In the genomic region with DNA sequence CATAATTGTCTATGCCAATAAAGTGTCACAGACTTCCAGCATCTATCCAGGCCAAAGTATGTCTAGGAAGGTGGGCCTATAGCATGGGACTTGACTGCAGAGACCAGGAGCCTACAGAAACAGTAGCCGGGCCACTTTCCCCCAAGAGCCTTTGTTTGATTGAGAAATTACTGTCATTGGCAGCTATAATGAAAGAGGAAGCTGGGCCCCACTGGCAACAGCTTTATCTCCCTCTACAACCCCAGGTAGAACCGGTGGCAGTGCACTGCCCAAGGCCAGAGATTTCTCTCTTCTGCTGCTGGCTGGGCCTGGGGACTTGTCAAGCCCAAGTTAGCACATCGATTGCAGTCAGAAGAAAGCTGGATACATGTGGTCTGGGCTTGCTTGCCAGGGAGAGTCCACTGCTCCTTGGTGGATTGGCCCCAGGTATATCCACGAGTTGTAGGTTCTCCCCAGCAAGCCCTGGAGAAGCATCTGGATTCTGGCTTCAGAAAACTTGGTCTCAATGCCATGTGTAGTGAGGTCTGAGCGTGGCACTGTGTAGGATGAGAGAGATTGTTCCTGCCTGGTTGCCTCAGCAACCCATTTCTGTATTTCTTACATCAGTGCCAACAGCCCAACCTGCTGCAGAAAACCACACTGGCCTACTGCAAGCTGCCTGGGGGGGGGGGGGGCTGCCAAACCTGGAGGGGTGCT, we compare ENCODE assay signal across 16 mouse cellular contexts. TPM values are rescaled to one million over a fixed set of nuclear protein-coding genes. Genes with fewer than 3 reads are reported as not detected.
DNase-seq lines count a peak whose midpoint lies in the region; ATAC-seq and TF ChIP-seq lines count a peak whose summit lies in the region.
"Had no signal": no experiment of that assay in that cellular context is flagged by ENCODE, and none has a peak within 500 bp of the region (broad histone marks: within the 10 kb centered on the region; RNA-seq: fewer than 3 reads in every experiment).

No protein-coding gene starts in this region.

- H3K27ac ChIP-seq in cerebellum, adult 2 months (ENCODE audit: insufficient read depth, low read length): 0 out of 2 replicates have a peak overlapping the region, but pooled peaks have one; percentile 32
- H3K27ac ChIP-seq: heart, embryonic 15.5 days; liver, embryonic 12.5 days; neural tube, embryonic 13.5 days had no signal

- H3K4me1 ChIP-seq in cerebellum, adult 2 months (ENCODE audit: control insufficient read depth, insufficient read depth, low read length): peaks cover 15% of the 10 kb centered on the region
- H3K4me1 ChIP-seq in G1E (ENCODE audit: insufficient read depth, low read depth, low read length): peaks cover 5% of the 10 kb centered on the region; the same call in 1 of the 2 replicates
- H3K4me1 ChIP-seq: liver, embryonic 12.5 days had no signal

- peaks cover 90% of the 10 kb centered on the region for H3K36me3 ChIP-seq in G1E (replicated peaks)
- H3K36me3 ChIP-seq: heart, embryonic 15.5 days; neural tube, embryonic 13.5 days had no signal

- no peaks in the 10 kb centered on the region for H3K27me3 ChIP-seq in cerebellum, adult 2 months (ENCODE audit: control insufficient read depth, insufficient read depth, low read length)
- no peaks in the 10 kb centered on the region for H3K27me3 ChIP-seq in G1E (ENCODE audit: insufficient read depth, low read length)
- H3K27me3 ChIP-seq: heart, embryonic 15.5 days; liver, embryonic 12.5 days had no signal

- no peak for TF ChIP-seq POLR2A in cerebellum, adult 2 months (IDR thresholded peaks at IDR 0.05; ENCODE audit: borderline replicate concordance, insufficient read depth, low read length)

- ATAC-seq in cerebellum, adult (ENCODE audit: insufficient number of reproducible peaks, low FRiP score, low TSS enrichment): no peak
- no peak for ATAC-seq in G1E (ENCODE audit: extremely low read depth, insufficient number of reproducible peaks, low FRiP score, poor library complexity, severe bottlenecking)
- ATAC-seq: liver, embryonic 12.5 days had no signal

- TF ChIP-seq CTCF in cerebellum, adult 2 months (IDR thresholded peaks at IDR 0.05; ENCODE audit: borderline replicate concordance, insufficient read depth, low read depth, low read length): no peak
- no peak for TF ChIP-seq CTCF in G1E (IDR thresholded peaks at IDR 0.05; ENCODE audit: low read depth, low read length)

- H3K9me3 ChIP-seq in G1E (replicated peaks): no peaks in the 10 kb centered on the region
- H3K9me3 ChIP-seq: heart, embryonic 15.5 days; liver, embryonic 12.5 days; neural tube, embryonic 13.5 days had no signal

- DNase-seq in cerebellum, adult 2 months: no peak
- peak; percentile 41 for DNase-seq in layer of hippocampus, adult 11-12 months (ENCODE audit: low spot score)
- DNase-seq in layer of hippocampus, postnatal 25 days (ENCODE audit: extremely low spot score in 1 of 2, low spot score in 1 of 2): no peak
- DNase-seq in G1E (ENCODE audit: low spot score): peak; percentile 7
- peak; percentile 38 to 40 for DNase-seq in layer of hippocampus, postnatal 36 days
- DNase-seq in ovary, postnatal 36 days (ENCODE audit: low spot score): no peak
- no peak for DNase-seq in kidney, adult 8-10 months
- DNase-seq: adrenal gland, adult 8-10 months; gastrocnemius, postnatal 36 days; left cerebral cortex, postnatal 4 days; lung, postnatal 10 days; thymus, adult 18-20 months had no signal

- H3K4me3 ChIP-seq in cerebellum, adult 2 months (replicated peaks; ENCODE audit: insufficient read depth, low read depth, low read length): no peak overlapping the region
- H3K4me3 ChIP-seq in G1E (ENCODE audit: low read depth, low read length): no peak overlapping the region
- H3K4me3 ChIP-seq: heart, embryonic 15.5 days; liver, embryonic 12.5 days; neural tube, embryonic 13.5 days had no signal

- WGBS in cerebellum, adult 2 months: 68% methylated on average over 5 of the region's 5 CpGs

RNA-seq across cellular contexts. Expression of a gene that starts 40.3 kb away (rescaled TPM):
- polyA plus RNA-seq in cerebellum, adult 2 months (2012; rRNA removed): 51.6 and 58.0 TPM in 2 replicates
- 10 to 100 TPM; 86.3 to 97.2 TPM for total RNA-seq in layer of hippocampus, postnatal 25 days (2021)
- not detected in 2 replicates for total RNA-seq in G1E (2014; fragmentation: Nextera tagmentation)
- total RNA-seq in G1E (2017): 0.11 and 0.35 TPM in 2 replicates
- not detected in 2 replicates for polyA plus RNA-seq in G1E (2012)
- 10 to 100 TPM; 88.9 to 90.2 TPM for total RNA-seq in layer of hippocampus, postnatal 36 days (2021)

Comparison
In these comparisons a context has a peak if more than half of its experiments do, and no peak if none do; other contexts are left out.
1. DNase-seq: peak in layer of hippocampus, adult 11-12 months (single experiment), G1E (single experiment) and layer of hippocampus, postnatal 36 days (2 of 2); none in cerebellum, adult 2 months (0 of 2), layer of hippocampus, postnatal 25 days (0 of 2), ovary, postnatal 36 days (single experiment) and kidney, adult 8-10 months (0 of 2).
2. RNA of a gene that starts 40.3 kb away (total RNA-seq): 86.3 to 97.2 TPM in layer of hippocampus, postnatal 25 days and 88.9 to 90.2 TPM in layer of hippocampus, postnatal 36 days; 0.11 to 0.35 TPM in G1E; every median in the first group is over 10 times any median in the second.